Mouse (Mus musculus) midbrain, embryonic 13.5 days (tissue): Measurements from ENCODE around the gene Nlrp1b. TPM values are rescaled to one million over a fixed set of nuclear protein-coding genes. Genes with fewer than 3 reads are reported as not detected.

Experiments
- ATAC-seq: fragments of 200-750 bp; cut with Nextera tagmentation; 2 replicates; pipeline ENCODE4 v1.8.0; 2017; ENCODE audit warnings: mild to moderate bottlenecking, moderate TSS enrichment, moderate library complexity
- H3K27ac ChIP-seq: fragments of 300-500 bp; sonication (generic); 2 replicates; pipeline ENCODE4 v1.5.1; 2015; ENCODE audit warnings: inconsistent platforms, mild to moderate bottlenecking, moderate library complexity
- H3K27me3 ChIP-seq: fragments of 300-500 bp; sonication (generic); 2 replicates; pipeline ENCODE4 v1.6.1; 2015; ENCODE audit warnings: mild to moderate bottlenecking, inconsistent platforms
- H3K36me3 ChIP-seq: fragments of 300-500 bp; sonication (generic); 2 replicates; pipeline ENCODE4 v1.6.1; 2015; ENCODE audit warnings: mild to moderate bottlenecking, inconsistent platforms
- H3K4me1 ChIP-seq: fragments of 300-500 bp; sonication (generic); replicated peaks from 2 replicates; pipeline ENCODE4 v1.6.1; 2015; ENCODE audit warnings: inconsistent platforms
- H3K4me2 ChIP-seq: fragments of 300-500 bp; sonication (generic); replicated peaks from 2 replicates; pipeline ENCODE4 v1.6.1; 2015; ENCODE audit warnings: moderate library complexity, mild to moderate bottlenecking, inconsistent platforms
- H3K4me3 ChIP-seq: fragments of 300-500 bp; sonication (generic); replicated peaks from 2 replicates; pipeline ENCODE4 v1.5.1; 2015; ENCODE audit warnings: mild to moderate bottlenecking, inconsistent platforms
- H3K9ac ChIP-seq: fragments of 300-500 bp; sonication (generic); replicated peaks from 2 replicates; pipeline ENCODE4 v1.6.1; 2015; ENCODE audit warnings: mild to moderate bottlenecking, inconsistent platforms
- H3K9me3 ChIP-seq: fragments of 300-500 bp; sonication (generic); 2 replicates; pipeline ENCODE4 v1.6.1; 2016; ENCODE audit warnings: mild to moderate bottlenecking, inconsistent platforms
- WGBS: fragments of 180-500 bp; shearing (Covaris S2); methylation state at CpG from one replicate; pipeline ENCODE4 v1.1.7; 2015; 5-methylcytosine and 5-hydroxymethylcytosine counted together
- polyA plus RNA-seq: library from polyadenylated mRNA; unstranded; fragments of >200 nt; fragmentation: Nextera tagmentation; extraction: Ambion mirVana; gene quantifications from 2 replicates; pipeline ENCODE4 v1.2.1, GENCODE M21; 2015

Nlrp1b gene
- polyA plus RNA-seq, 1 experiment from 2014 or later = 0.05 TPM

- H3K9ac ChIP-seq = no peak overlapping the region
- H3K4me2 ChIP-seq = no peak overlapping the region
- no peaks in the 10 kb centered on the region for H3K36me3 ChIP-seq
- H3K9me3 ChIP-seq = no peaks in the 10 kb centered on the region
- no peaks in the 10 kb centered on the region for H3K27me3 ChIP-seq
- no peak overlapping the region for H3K4me3 ChIP-seq
- ATAC-seq = no peak
- no peak overlapping the region for H3K27ac ChIP-seq
- WGBS = 87% methylated on average over 2 of the region's 2 CpGs
- no peaks in the 10 kb centered on the region for H3K4me1 ChIP-seq
These were observed 123.4 kb downstream of the Nlrp1b start for GRCm38 (mm10) chr11:71107128-71107527.

GRCm38 (mm10) chr11:71106261-71107021, 124.1 kb downstream of the Nlrp1b start:
- Histone ChIP-seq H3K27me3 (no peaks in the 10 kb centered on the region), H3K27ac (no peak overlapping the region), H3K4me2 (no peak overlapping the region), H3K9ac (no peak overlapping the region), H3K4me3 (no peak overlapping the region), H3K36me3 (no peaks in the 10 kb centered on the region), H3K4me1 (no peaks in the 10 kb centered on the region), H3K9me3 (no peaks in the 10 kb centered on the region)
- ATAC-seq = no peak

- Histone ChIP-seq H3K9ac (no peak overlapping the region), H3K4me2 (no peak overlapping the region), H3K27me3 (no peaks in the 10 kb centered on the region), H3K4me3 (no peak overlapping the region), H3K27ac (no peak overlapping the region), H3K4me1 (no peaks in the 10 kb centered on the region), H3K9me3 (no peaks in the 10 kb centered on the region), H3K36me3 (no peaks in the 10 kb centered on the region)
- ATAC-seq = no peak
These were observed 126.6 kb downstream of the Nlrp1b start for GRCm38 (mm10) chr11:71103931-71104330.

Other genes with a start within 250 kb of the Nlrp1b start
- gene C1qbp, start 247.7 kb downstream of the Nlrp1b start, polyA plus RNA-seq = 192 and 194 TPM in 2 replicates
- 13.8 and 15.8 TPM in 2 replicates for gene Dhx33, start 226.3 kb downstream of the Nlrp1b start, polyA plus RNA-seq
- gene Mis12, start 211.1 kb downstream of the Nlrp1b start, polyA plus RNA-seq = 42.3 and 46.1 TPM in 2 replicates
- 36.2 and 37.9 TPM in 2 replicates for gene Derl2, start 210.9 kb downstream of the Nlrp1b start, polyA plus RNA-seq
- gene 6330403K07Rik, start 197.2 kb downstream of the Nlrp1b start, polyA plus RNA-seq = 607 and 620 TPM in 2 replicates
- gene Nlrp1a, start 86.0 kb downstream of the Nlrp1b start, polyA plus RNA-seq = 0.05 and 0.09 TPM in 2 replicates